Mouse (Mus musculus): ENCODE results near the gene Pcgf5.

The Pcgf5 gene

DNA sequence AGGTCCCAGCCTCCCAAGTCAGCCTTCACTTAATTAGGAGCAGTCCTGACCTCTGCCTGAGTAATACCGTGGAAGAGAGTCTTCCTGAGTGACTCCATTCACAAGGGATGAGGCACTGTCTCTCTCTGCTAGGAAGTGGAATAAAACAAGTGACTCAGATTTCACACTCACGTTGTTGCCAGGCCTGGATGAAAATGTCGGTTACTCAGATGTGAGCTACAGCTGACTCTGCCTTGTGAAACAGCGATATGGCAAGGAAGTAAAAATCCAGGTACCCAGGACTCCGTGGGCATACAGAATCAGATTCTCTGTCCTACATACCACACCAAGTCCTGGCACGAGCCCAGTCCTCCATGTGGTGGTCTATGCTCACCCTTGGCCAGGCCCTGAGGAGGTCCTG lies 142.8 kb downstream of the Pcgf5 start:
- no peak for DNase-seq (ENCODE audit: low read depth)

DNA sequence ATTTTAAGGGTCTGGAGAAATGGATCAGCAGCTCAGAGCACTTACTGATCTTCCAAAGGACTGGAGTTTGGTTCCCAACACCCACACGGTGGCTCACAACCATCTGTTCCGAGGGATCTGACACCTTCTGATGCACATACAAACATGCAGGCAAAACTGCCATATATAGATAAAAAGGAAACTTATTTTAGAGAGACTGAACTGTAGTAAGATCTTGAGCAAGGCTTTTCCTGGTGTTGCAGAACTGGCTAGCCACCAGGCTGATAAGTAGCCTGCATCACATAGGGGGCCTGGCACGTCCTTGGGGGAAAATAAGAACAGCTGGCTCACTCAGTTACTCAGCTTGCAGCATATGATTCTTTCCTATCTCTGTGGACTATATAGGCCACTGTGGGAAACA lies 147.4 kb downstream of the Pcgf5 start:
- no peak for DNase-seq (ENCODE audit: low read depth)

- DNase-seq (ENCODE audit: low read depth): no peak
These were observed 148.4 kb downstream of the Pcgf5 start for GRCm38 (mm10) chr19:36496532-36496931.

GRCm38 (mm10) chr19:36497067-36497466 lies 149.0 kb downstream of the Pcgf5 start:
- DNase-seq (ENCODE audit: low read depth): no peak

GRCm38 (mm10) chr19:36497744-36498143 lies 149.6 kb downstream of the Pcgf5 start:
- no peak for DNase-seq (ENCODE audit: low read depth)

GRCm38 (mm10) chr19:36504716-36505115 lies 156.6 kb downstream of the Pcgf5 start:
- no peak for DNase-seq (ENCODE audit: low read depth)

Measured in naive thymus-derived CD4-positive, alpha-beta T cell, adult 2 months (primary cell).